Mouse (Mus musculus) c-Kit-positive CD71-positive TER-119-negative erythroid progenitor cells, embryonic 14.5 days (primary cell): ENCODE results near the gene Gm9922.

Source experiments
- DNase-seq: peaks from one replicate; pipeline ENCODE4 v3.0.0-alpha.2; 2013; ENCODE audit warnings: low read depth

Gm9922 gene

DNA sequence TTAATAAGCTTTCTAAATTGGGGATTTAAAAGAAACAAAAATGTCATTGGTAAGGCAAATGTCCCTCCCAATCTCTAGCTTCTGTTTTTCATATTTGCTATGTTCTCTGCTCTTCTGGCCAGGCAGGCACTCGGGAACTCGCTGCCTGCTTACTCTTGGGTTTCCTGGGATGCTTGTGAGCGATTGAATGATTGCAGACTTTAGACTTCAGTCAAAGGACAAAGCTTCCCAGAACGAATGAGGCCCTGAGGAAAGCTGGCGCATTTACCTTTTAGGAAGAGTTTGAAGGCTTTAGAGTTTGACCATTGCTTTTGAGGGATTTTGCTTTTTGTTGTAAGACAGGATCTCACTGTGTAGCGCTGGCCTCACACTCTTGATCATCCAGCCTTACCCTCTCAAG, 41.9 kb downstream of the Gm9922 start:
- no peak for DNase-seq
